ENCODE assay signal across 8 mouse cellular contexts in genomic region chr1:156241713-156242348, GRCm38 (mm10). TPM values are rescaled to one million over a fixed set of nuclear protein-coding genes. Genes with fewer than 3 reads are reported as not detected.
DNase-seq lines count a peak whose midpoint lies in the region; ATAC-seq and TF ChIP-seq lines count a peak whose summit lies in the region.

No protein-coding gene starts in this region.

- no peak overlapping the region for H3K4me3 ChIP-seq in cortical plate, adult 2 months (ENCODE audit: insufficient read depth, low read length)
- H3K4me3 ChIP-seq in lung, adult 2 months (replicated peaks; ENCODE audit: extremely low read depth, low read depth, low read length), result no peak overlapping the region

- DNase-seq in layer of hippocampus, adult 11-12 months (ENCODE audit: low spot score), result peak; percentile 48
- DNase-seq in layer of hippocampus, adult 9-10 months (ENCODE audit: low spot score), result no peak
- DNase-seq in induced T-regulatory cell, adult 2 months (ENCODE audit: low read depth), result peak; percentile 73
- peak; percentile 23 for DNase-seq in lung, adult 2 months
- DNase-seq in ovary, postnatal 10 days (ENCODE audit: low spot score), result peak; percentile 13
- DNase-seq in thymus, postnatal 4 days, result peak; percentile 81

- 8% methylated on average over 14 of the region's 14 CpGs for WGBS in lung, adult 2 months

- H3K4me1 ChIP-seq in cortical plate, adult 2 months (ENCODE audit: control insufficient read depth, insufficient read depth, low read length), result no peaks in the 10 kb centered on the region
- no peaks in the 10 kb centered on the region for H3K4me1 ChIP-seq in lung, adult 2 months (ENCODE audit: control insufficient read depth, insufficient read depth, low read length)

- no peak for TF ChIP-seq POLR2A in cortical plate, adult 2 months (IDR thresholded peaks at IDR 0.05; ENCODE audit: extremely low read depth, insufficient read depth, low read length)
- no peak for TF ChIP-seq POLR2A in lung, adult 2 months (IDR thresholded peaks at IDR 0.05; ENCODE audit: borderline replicate concordance, extremely low read depth, low read depth, low read length)

- ATAC-seq in activated CD4-positive, CD25-positive, alpha-beta regulatory T cell, adult 4 months, result peak; percentile 63

- no peak overlapping the region for H3K27ac ChIP-seq in cortical plate, adult 2 months (ENCODE audit: insufficient read depth, low read length)

- peak; percentile 86 for TF ChIP-seq CTCF in cortical plate, adult 2 months (IDR thresholded peaks at IDR 0.05; ENCODE audit: extremely low read depth, insufficient read depth, low read length)
- peak; percentile 83 for TF ChIP-seq CTCF in lung, adult 2 months (IDR thresholded peaks at IDR 0.05; ENCODE audit: insufficient read depth, low read length)

RNA-seq across cellular contexts. Expression of gene Fam163a, which starts 37.0 kb away (rescaled TPM):
- not detected for polyA plus RNA-seq in activated CD4-positive, CD25-positive, alpha-beta regulatory T cell, adult 4 months (2017; shearing (Covaris generic))
- 5.9 and 6.2 TPM in 2 replicates for polyA plus RNA-seq in cortical plate, adult 2 months (2012; rRNA removed)
- polyA plus RNA-seq in lung, adult 2 months (2012; rRNA removed), result 0.07 and 0.10 TPM in 2 replicates
